In the genomic region with DNA sequence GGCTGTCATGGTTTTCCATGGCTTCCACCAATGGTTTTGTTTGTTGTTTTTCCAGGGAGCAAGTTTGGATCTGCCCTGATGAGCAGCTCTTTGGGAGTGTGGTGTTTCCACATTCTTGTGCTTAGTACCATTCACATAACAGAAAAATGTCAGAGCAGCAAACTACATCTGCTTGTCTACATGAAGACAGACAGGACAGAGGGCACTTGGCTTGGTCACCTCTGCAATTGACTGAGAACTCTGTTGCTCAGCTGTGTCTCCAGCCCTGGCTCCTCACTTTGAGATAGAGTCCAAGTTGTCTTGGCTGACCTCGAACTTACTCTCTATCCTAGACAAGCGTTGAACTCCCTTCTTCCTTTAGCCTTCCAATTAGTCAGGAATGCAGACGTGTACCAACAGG, we compare ENCODE assay signal across 24 mouse cellular contexts. TPM values are rescaled to one million over a fixed set of nuclear protein-coding genes. Genes with fewer than 3 reads are reported as not detected.
"Had no signal": no experiment of that assay in that cellular context is flagged by ENCODE, and none has a peak within 500 bp of the region (broad histone marks: within the 10 kb centered on the region; RNA-seq: fewer than 3 reads in every experiment).

No protein-coding gene starts in this region.

- H3K4me1 ChIP-seq: limb, embryonic 15.5 days; neural tube, embryonic 13.5 days had no signal

- H3K4me2 ChIP-seq: limb, embryonic 15.5 days; neural tube, embryonic 13.5 days had no signal

- H3K4me3 ChIP-seq: limb, embryonic 15.5 days; midbrain, embryonic 10.5 days; neural tube, embryonic 13.5 days had no signal

- H3K27ac ChIP-seq: kidney, postnatal 0 days; limb, embryonic 15.5 days; liver, embryonic 14.5 days; midbrain, embryonic 10.5 days; neural tube, embryonic 13.5 days had no signal

- H3K27me3 ChIP-seq: limb, embryonic 15.5 days; neural tube, embryonic 13.5 days had no signal

- DNase-seq: kidney, postnatal 36 days; layer of hippocampus, adult 9-11 months; layer of hippocampus, postnatal 36 days; lung, adult 2 months; lung, postnatal 4 days; midbrain, embryonic 14.5 days; retina, postnatal 1 day; right cerebral cortex, postnatal 4 days; spleen, adult 18-20 months; thymus, adult 2 months; thymus, postnatal 25 days had no signal

- H3K9me3 ChIP-seq: limb, embryonic 15.5 days; midbrain, embryonic 10.5 days; neural tube, embryonic 13.5 days had no signal

- H3K9ac ChIP-seq: limb, embryonic 15.5 days; liver, embryonic 14.5 days; neural tube, embryonic 13.5 days had no signal

- ATAC-seq: lung, postnatal 0 days had no signal

- H3K36me3 ChIP-seq: limb, embryonic 15.5 days; midbrain, embryonic 10.5 days; neural tube, embryonic 13.5 days had no signal

RNA-seq across cellular contexts. Expression of a gene that starts 4.8 kb away (rescaled TPM):
- total RNA-seq: layer of hippocampus, adult 18-20 months; layer of hippocampus, postnatal 36 days; left cerebral cortex, postnatal 25 days; megakaryocyte, adult 5-6 weeks had no signal
- polyA plus RNA-seq: kidney, postnatal 0 days; limb, embryonic 11.5 days; midbrain, embryonic 14.5 days; stomach, embryonic 14.5 days; testis, adult 2 months; urinary bladder, adult 2 months had no signal
